Mouse (Mus musculus) G1E-ER4 (cell line): ENCODE results near the gene Phex. TPM values are rescaled to one million over a fixed set of nuclear protein-coding genes. Genes with fewer than 3 reads are reported as not detected.

Source experiments
- GATA1 ChIP-seq: IDR thresholded peaks from one replicate; pipeline ENCODE4 v1.8.0; 2012; ENCODE audit warnings: low read length, inconsistent platforms
- polyA plus RNA-seq: library from polyadenylated mRNA; stranded (reverse); fragments of >175 nt; gene quantifications from 2 replicates; pipeline ENCODE4 v1.2.3, GENCODE M21; 2012

The Phex gene
- 0.02 TPM in 1 of 2 replicates, not detected in the other for polyA plus RNA-seq

GRCm38 (mm10) chrX:157415212-157415611 is at the start of gene Phex:
Gene Phex, minus strand, starts transcription at chrX:157415312.
- no peak for TF ChIP-seq GATA1

DNA sequence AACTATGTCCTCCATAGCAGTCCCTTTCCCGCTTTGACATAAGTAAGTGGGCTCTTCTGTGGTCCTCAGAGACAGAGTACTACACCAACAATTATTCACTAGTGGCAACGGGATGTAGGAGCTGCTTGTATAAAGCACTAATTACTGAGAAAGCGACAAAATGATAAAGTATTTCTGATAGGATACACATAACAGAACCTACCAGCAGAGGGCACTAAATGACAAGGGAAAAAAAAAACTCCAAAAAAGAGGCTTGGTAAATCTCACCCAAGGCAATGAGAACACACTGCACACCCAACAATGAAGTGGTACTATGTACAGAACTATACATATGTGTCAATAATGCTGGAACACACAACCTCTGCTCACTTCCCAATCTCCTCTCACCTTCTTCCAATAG is 47.6 kb upstream of the Phex start:
- no peak for TF ChIP-seq GATA1

DNA sequence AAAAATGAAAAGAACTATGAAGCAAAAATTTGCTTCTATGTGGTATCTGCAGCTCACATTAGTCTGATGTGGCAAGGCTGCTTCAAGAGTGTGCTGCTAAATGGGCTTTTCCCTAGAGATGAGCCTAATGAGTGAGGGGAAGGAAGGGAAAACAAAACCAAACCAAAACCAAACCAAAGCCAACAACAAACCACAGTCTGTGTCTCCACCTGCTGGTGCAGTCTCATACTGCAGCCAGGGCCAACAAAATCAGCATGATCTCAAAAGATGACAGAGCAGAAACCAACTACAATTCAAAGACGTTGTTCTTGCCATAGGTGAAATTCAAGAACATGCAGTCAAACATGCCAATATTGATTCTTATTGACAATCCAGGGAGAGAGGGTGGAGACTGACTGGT is 39.3 kb upstream of the Phex start:
- no peak for TF ChIP-seq GATA1

DNA sequence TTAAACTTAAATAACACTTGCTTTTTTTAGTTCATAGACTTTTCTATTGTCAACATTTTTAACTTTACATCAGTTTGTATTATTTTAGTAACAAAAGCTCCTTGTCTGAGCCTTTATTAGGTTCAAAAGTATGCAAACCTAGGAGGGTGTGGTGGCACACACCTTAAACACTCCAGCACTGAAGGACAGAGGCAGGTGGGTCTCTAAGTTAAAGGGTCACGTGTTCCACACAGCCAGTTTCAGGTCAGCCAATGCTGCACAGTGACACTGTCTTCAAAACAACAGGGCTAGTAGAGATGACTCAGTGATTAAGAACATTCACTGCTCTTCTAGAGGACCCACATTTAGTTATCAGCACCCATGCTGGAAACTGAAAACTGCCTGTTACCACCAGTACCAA is 33.9 kb upstream of the Phex start:
- no peak for TF ChIP-seq GATA1

GRCm38 (mm10) chrX:157447431-157447830 is 32.3 kb upstream of the Phex start:
- no peak for TF ChIP-seq GATA1

DNA sequence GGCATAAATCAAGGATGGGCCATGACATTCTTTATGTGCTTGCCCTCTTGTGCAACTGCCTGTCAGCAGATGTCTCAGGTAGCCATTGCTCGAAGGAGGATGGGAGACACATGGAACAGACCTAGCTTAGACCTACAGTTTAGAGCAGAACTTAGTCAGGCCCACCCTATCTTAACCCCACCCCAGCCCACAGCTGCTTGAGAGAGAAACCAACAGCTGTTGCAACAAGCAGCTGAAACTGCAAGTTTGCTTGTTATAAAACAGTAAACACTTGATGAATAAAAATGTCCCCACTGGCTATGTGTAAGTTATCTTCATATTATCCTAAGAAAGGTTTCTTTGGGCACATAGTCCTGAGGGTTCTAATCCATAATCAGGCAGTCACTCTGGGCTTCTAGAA is 19.7 kb upstream of the Phex start:
- no peak for TF ChIP-seq GATA1

- TF ChIP-seq GATA1: no peak
These were observed 4.3 kb upstream of the Phex start for GRCm38 (mm10) chrX:157419451-157419850.

- no peak for TF ChIP-seq GATA1
These were observed 10.2 kb downstream of the Phex start for GRCm38 (mm10) chrX:157404919-157405318.

- no peak for TF ChIP-seq GATA1
These were observed 23.9 kb downstream of the Phex start for GRCm38 (mm10) chrX:157391241-157391640.

GRCm38 (mm10) chrX:157390102-157390501 is 25.0 kb downstream of the Phex start:
- no peak for TF ChIP-seq GATA1

GRCm38 (mm10) chrX:157388419-157388818 is 26.7 kb downstream of the Phex start:
- no peak for TF ChIP-seq GATA1

- TF ChIP-seq GATA1: no peak
These were observed 28.1 kb downstream of the Phex start for GRCm38 (mm10) chrX:157387025-157387424.

- no peak for TF ChIP-seq GATA1
These were observed 36.3 kb downstream of the Phex start for GRCm38 (mm10) chrX:157378822-157379221.

- TF ChIP-seq GATA1: no peak
These were observed 37.7 kb downstream of the Phex start for GRCm38 (mm10) chrX:157377456-157377855.

- no peak for TF ChIP-seq GATA1
These were observed 41.2 kb downstream of the Phex start for GRCm38 (mm10) chrX:157373873-157374272.

GRCm38 (mm10) chrX:157369166-157369565 is 45.9 kb downstream of the Phex start:
- TF ChIP-seq GATA1: no peak

DNA sequence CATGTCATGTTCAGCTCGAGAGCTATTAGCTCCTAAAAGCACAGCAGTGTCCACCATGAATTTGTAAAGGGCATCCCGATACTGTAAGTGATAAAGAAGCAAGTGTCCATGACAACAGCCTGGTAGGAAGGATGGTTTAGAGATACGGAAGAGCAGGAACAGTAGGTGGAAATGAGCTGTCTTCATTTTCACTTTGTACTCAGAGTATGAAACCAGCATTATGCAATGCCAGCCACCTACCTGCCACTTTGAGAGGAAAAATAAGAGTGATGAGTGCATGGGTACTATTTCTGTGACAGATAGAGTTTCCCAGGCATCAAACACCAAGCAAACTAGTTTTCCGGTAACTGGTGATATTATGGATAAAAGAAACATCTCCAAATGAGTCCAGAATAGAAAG is 59.6 kb downstream of the Phex start:
- no peak for TF ChIP-seq GATA1

GRCm38 (mm10) chrX:157346201-157346600 is 68.9 kb downstream of the Phex start:
- TF ChIP-seq GATA1: no peak
